Mouse (Mus musculus): Measurements from ENCODE around the gene Chmp6. TPM values are rescaled to one million over a fixed set of nuclear protein-coding genes. Genes with fewer than 3 reads are reported as not detected.

Gene Chmp6
- total and polyA plus RNA-seq, 3 experiments = 8.4 to 53.1 (median 28.5) TPM

GRCm38 (mm10) chr11:119928023-119928681, 14.9 kb downstream of the Chmp6 start:
- TF ChIP-seq TAL1 (conservative IDR thresholded peaks at IDR 0.05; ENCODE audit: low read depth, low read length) = no peak
- no peak for TF ChIP-seq CTCF (IDR thresholded peaks at IDR 0.05; ENCODE audit: low read depth, low read length)
- TF ChIP-seq GATA1 (IDR thresholded peaks at IDR 0.05; ENCODE audit: borderline replicate concordance, low read length) = no peak
- no peak for TF ChIP-seq POLR2AphosphoS5 (IDR thresholded peaks at IDR 0.05; ENCODE audit: insufficient replicate concordance, low read depth, low read length)
- TF ChIP-seq GATA2 (IDR thresholded peaks at IDR 0.05; ENCODE audit: borderline replicate concordance, low read depth, low read length) = no peak
- Histone ChIP-seq H3K4me1 (ENCODE audit: insufficient read depth, low read depth, low read length) (no peaks in the 10 kb centered on the region), H3K9me3 (replicated peaks) (0 out of 2 replicates have a peak, but pooled peaks cover 2% of the 10 kb centered on the region), H3K4me3 (ENCODE audit: low read depth, low read length) (no peak overlapping the region), H3K27me3 (ENCODE audit: insufficient read depth, low read length) (peaks cover 68% of the 10 kb centered on the region), H3K36me3 (replicated peaks) (no peaks in the 10 kb centered on the region)
- no peak for ATAC-seq (ENCODE audit: extremely low read depth, insufficient number of reproducible peaks, low FRiP score, poor library complexity, severe bottlenecking)
- no peak for DNase-seq (ENCODE audit: low spot score)

GRCm38 (mm10) chr11:119929603-119930265, 16.5 kb downstream of the Chmp6 start:
- Histone ChIP-seq H3K9me3 (replicated peaks) (0 out of 2 replicates have a peak, but pooled peaks cover 2% of the 10 kb centered on the region), H3K27me3 (ENCODE audit: insufficient read depth, low read length) (peaks cover 75% of the 10 kb centered on the region), H3K36me3 (replicated peaks) (no peaks in the 10 kb centered on the region), H3K4me3 (ENCODE audit: low read depth, low read length) (no peak overlapping the region), H3K4me1 (ENCODE audit: insufficient read depth, low read depth, low read length) (no peaks in the 10 kb centered on the region)
- no peak for ATAC-seq (ENCODE audit: extremely low read depth, insufficient number of reproducible peaks, low FRiP score, poor library complexity, severe bottlenecking)
- TF ChIP-seq GATA2 (IDR thresholded peaks at IDR 0.05; ENCODE audit: borderline replicate concordance, low read depth, low read length) (no peak), POLR2AphosphoS5 (IDR thresholded peaks at IDR 0.05; ENCODE audit: insufficient replicate concordance, low read depth, low read length) (no peak), CTCF (IDR thresholded peaks at IDR 0.05; ENCODE audit: low read depth, low read length) (no peak), TAL1 (conservative IDR thresholded peaks at IDR 0.05; ENCODE audit: low read depth, low read length) (no peak), GATA1 (IDR thresholded peaks at IDR 0.05; ENCODE audit: borderline replicate concordance, low read length) (no peak)
- DNase-seq (ENCODE audit: low spot score) = no peak

- no peak for DNase-seq (ENCODE audit: low spot score)
- 0 out of 2 replicates have a peak, but pooled peaks cover 2% of the 10 kb centered on the region for H3K9me3 ChIP-seq (replicated peaks)
- no peaks in the 10 kb centered on the region for H3K36me3 ChIP-seq (replicated peaks)
- TF ChIP-seq CTCF (IDR thresholded peaks at IDR 0.05; ENCODE audit: low read depth, low read length) (no peak), GATA1 (IDR thresholded peaks at IDR 0.05; ENCODE audit: borderline replicate concordance, low read length) (no peak), POLR2AphosphoS5 (IDR thresholded peaks at IDR 0.05; ENCODE audit: insufficient replicate concordance, low read depth, low read length) (no peak)
- no peak for ATAC-seq (ENCODE audit: extremely low read depth, insufficient number of reproducible peaks, low FRiP score, poor library complexity, severe bottlenecking)
- no peaks in the 10 kb centered on the region for H3K4me1 ChIP-seq (ENCODE audit: insufficient read depth, low read depth, low read length)
- H3K27me3 ChIP-seq (ENCODE audit: insufficient read depth, low read length) = peaks cover 75% of the 10 kb centered on the region
- no peak overlapping the region for H3K4me3 ChIP-seq (ENCODE audit: low read depth, low read length)
Observed at GRCm38 (mm10) chr11:119931809-119932208, 18.6 kb downstream of the Chmp6 start.

GRCm38 (mm10) chr11:119933142-119933541, 19.9 kb downstream of the Chmp6 start:
- no peak for ATAC-seq (ENCODE audit: extremely low read depth, insufficient number of reproducible peaks, low FRiP score, poor library complexity, severe bottlenecking)
- Histone ChIP-seq H3K36me3 (replicated peaks) (no peaks in the 10 kb centered on the region), H3K4me1 (ENCODE audit: insufficient read depth, low read depth, low read length) (peaks cover 6% of the 10 kb centered on the region), H3K4me3 (ENCODE audit: low read depth, low read length) (no peak overlapping the region), H3K27me3 (ENCODE audit: insufficient read depth, low read length) (peaks cover 76% of the 10 kb centered on the region), H3K9me3 (replicated peaks) (0 out of 2 replicates have a peak, but pooled peaks cover 2% of the 10 kb centered on the region)
- TF ChIP-seq GATA1 (IDR thresholded peaks at IDR 0.05; ENCODE audit: borderline replicate concordance, low read length) (no peak), TAL1 (conservative IDR thresholded peaks at IDR 0.05; ENCODE audit: low read depth, low read length) (no peak), GATA2 (IDR thresholded peaks at IDR 0.05; ENCODE audit: borderline replicate concordance, low read depth, low read length) (no peak), POLR2AphosphoS5 (IDR thresholded peaks at IDR 0.05; ENCODE audit: insufficient replicate concordance, low read depth, low read length) (no peak), CTCF (IDR thresholded peaks at IDR 0.05; ENCODE audit: low read depth, low read length) (no peak)
- no peak for DNase-seq (ENCODE audit: low spot score)

- no peak for TF ChIP-seq CTCF (IDR thresholded peaks at IDR 0.05; ENCODE audit: low read depth, low read length)
- no peak for TF ChIP-seq TAL1 (conservative IDR thresholded peaks at IDR 0.05; ENCODE audit: low read depth, low read length)
- TF ChIP-seq POLR2AphosphoS5 (IDR thresholded peaks at IDR 0.05; ENCODE audit: insufficient replicate concordance, low read depth, low read length) = no peak
- TF ChIP-seq GATA1 (IDR thresholded peaks at IDR 0.05; ENCODE audit: borderline replicate concordance, low read length) = no peak
- TF ChIP-seq GATA2 (IDR thresholded peaks at IDR 0.05; ENCODE audit: borderline replicate concordance, low read depth, low read length) = no peak
- DNase-seq (ENCODE audit: low spot score) (no peak), ATAC-seq (ENCODE audit: extremely low read depth, insufficient number of reproducible peaks, low FRiP score, poor library complexity, severe bottlenecking) (no peak)
- peaks cover 9% of the 10 kb centered on the region for H3K4me1 ChIP-seq (ENCODE audit: insufficient read depth, low read depth, low read length)
- H3K27me3 ChIP-seq (ENCODE audit: insufficient read depth, low read length) = peaks cover 76% of the 10 kb centered on the region
- H3K36me3 ChIP-seq (replicated peaks) = no peaks in the 10 kb centered on the region
- no peak overlapping the region for H3K4me3 ChIP-seq (ENCODE audit: low read depth, low read length)
- H3K9me3 ChIP-seq (replicated peaks) = 0 out of 2 replicates have a peak, but pooled peaks cover 2% of the 10 kb centered on the region
Observed at GRCm38 (mm10) chr11:119933819-119934583, 20.8 kb downstream of the Chmp6 start.

GRCm38 (mm10) chr11:119934773-119935172, 21.5 kb downstream of the Chmp6 start:
- no peak for DNase-seq (ENCODE audit: low spot score)
- peaks cover 9% of the 10 kb centered on the region for H3K4me1 ChIP-seq (ENCODE audit: insufficient read depth, low read depth, low read length)
- TF ChIP-seq GATA1 (IDR thresholded peaks at IDR 0.05; ENCODE audit: borderline replicate concordance, low read length) (no peak), POLR2AphosphoS5 (IDR thresholded peaks at IDR 0.05; ENCODE audit: insufficient replicate concordance, low read depth, low read length) (no peak), CTCF (IDR thresholded peaks at IDR 0.05; ENCODE audit: low read depth, low read length) (no peak), TAL1 (conservative IDR thresholded peaks at IDR 0.05; ENCODE audit: low read depth, low read length) (no peak)

More at GRCm38 (mm10) chr11:119934773-119935172, 21.5 kb downstream of the Chmp6 start:
- Histone ChIP-seq H3K4me3 (ENCODE audit: low read depth, low read length) (no peak overlapping the region), H3K9me3 (replicated peaks) (0 out of 2 replicates have a peak, but pooled peaks cover 2% of the 10 kb centered on the region), H3K27me3 (ENCODE audit: insufficient read depth, low read length) (peaks cover 77% of the 10 kb centered on the region), H3K36me3 (replicated peaks) (no peaks in the 10 kb centered on the region)
- ATAC-seq (ENCODE audit: extremely low read depth, insufficient number of reproducible peaks, low FRiP score, poor library complexity, severe bottlenecking) = no peak
